Mouse (Mus musculus): ENCODE data around the gene Ndufa3.

- no peak for TF ChIP-seq KAT2A (IDR thresholded peaks at IDR 0.05; ENCODE audit: insufficient replicate concordance, low read length)
- TF ChIP-seq MAX (IDR thresholded peaks at IDR 0.05; ENCODE audit: low read length) = no peak
- no peak for TF ChIP-seq GABPA (IDR thresholded peaks at IDR 0.05; ENCODE audit: insufficient replicate concordance, low read depth, low read length)
- no peak for TF ChIP-seq CTCF (conservative IDR thresholded peaks at IDR 0.05 in 1 of 2, IDR thresholded peaks at IDR 0.05 in 1 of 2; ENCODE audit: low read depth in 2 of 2, low read length in 2 of 2)
- TF ChIP-seq UBTF (IDR thresholded peaks at IDR 0.05; ENCODE audit: low read depth, low read length) = no peak
Measured at GRCm38 (mm10) chr7:3664524-3665214, 47.5 kb downstream of the Ndufa3 start.

Measured in CH12.LX (cell line).